Mouse (Mus musculus) frontal cortex, postnatal 25 days (tissue): ENCODE data around the gene Mtch1.
A peak's percentile ranks its signal among the peaks of the same experiment; 100 is the strongest.
"Not testable (repeated sequence)": the region's sequence is repeated elsewhere in the genome, so short reads cannot be mapped to it uniquely, and the experiment has no call there.

ENCODE experiments used
- DNase-seq, 2 experiments: peaks; one replicate each; pipeline ENCODE4 v3.0.0; 2022; ENCODE audit warnings: low spot score in 2 of 2

Gene Mtch1

DNA sequence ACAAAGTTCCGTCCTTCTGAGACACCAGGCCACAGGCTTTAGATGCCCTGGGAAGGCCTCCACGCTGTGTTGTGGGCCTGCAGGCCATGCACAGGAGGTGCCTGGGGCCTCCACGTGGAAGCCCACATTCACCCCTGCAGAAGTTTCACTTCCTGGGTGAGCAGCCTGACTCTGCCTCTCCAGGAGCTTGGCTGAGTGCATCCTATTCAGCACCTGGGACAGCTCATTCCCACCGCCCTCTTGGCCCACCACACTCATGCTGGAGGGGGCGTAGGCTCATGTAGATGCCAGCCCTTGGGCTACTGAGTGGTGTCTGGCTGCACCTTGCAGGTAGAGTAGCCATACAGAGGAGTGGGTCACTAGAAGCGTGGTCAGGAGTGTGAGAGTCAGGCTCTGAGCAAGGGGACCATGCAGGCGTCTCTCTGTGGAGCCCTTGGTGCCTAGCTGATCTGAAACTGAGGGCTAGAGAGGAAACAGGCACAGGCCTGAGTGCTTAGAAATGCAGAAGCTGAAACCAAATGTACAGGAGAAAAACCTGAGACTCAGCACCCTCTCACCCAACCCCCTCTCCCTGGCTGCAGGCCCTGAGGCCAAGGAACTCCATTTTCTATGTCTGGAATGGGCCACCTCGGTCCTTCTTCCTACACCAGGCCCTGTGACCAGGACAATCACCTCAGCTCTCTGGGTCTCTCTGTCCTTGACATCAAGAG, 14.4 kb upstream of the Mtch1 start:
- no peak for DNase-seq

DNA sequence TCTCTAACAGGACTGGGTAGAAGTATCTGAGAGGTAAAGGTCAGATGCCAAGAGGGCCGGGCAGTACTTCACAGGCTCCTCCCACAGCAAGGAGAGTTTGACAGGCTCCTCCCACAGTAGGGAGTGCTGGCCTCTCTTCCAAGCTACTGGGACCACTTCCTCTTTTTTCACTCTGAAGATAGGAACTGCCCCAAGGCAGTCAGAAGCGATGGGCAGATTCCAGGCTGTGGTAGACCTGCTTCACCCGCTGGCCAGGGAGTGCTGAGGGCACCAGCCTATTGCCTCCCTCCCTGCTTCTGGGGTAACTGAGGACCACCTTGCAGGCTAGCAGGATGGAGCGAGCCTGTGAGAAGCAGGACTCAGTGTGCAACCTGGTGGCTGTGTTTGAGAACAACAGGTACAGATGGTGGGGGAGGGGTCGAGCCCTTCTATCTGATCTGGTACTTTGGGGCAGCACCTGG, 13.1 kb upstream of the Mtch1 start, which contains the start of gene Fgd2:
Fgd2 (plus strand) TSS at position 154 of the 461 bp plus-strand sequence.
- DNase-seq = no peak

DNA sequence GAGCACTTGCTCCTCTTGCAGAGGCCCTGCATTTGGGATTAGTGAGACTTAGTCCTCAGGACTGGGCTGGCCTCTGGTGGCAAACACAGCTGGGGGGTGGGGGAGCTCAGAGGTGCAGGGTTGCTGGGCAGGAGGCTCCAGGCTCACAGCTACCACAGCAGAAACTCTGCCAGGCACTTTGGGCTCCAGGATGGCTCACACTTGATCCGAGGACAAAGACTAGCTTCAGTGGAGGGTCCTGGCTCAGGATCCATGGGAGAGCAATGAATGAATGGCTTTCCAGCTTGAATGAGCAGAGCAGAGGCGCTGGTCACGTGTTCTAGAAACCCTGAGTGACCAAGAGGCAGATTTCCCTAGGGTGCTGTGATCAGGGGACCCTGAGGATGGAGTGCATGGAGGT, 11.2 kb upstream of the Mtch1 start:
- no peak for DNase-seq

DNA sequence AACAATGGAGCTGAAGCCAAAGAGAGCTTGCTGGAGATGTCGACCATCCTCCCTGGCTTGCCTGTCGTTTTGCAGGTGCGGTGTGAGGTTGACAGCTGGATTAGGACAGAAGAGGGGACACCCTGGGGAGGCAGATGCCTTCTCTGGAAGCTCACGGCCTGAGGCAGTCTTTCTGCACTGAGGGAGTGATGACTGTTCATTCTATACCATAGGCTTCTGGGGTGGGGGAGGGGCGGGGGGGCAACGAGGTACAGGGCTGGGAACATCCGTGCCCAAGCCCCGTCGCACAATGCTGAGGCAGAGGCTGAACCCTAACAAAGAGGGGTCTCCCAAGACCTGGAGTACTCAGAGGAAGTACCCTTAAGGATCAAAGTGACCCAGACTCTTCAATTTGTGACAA, 9.1 kb upstream of the Mtch1 start:
- DNase-seq = no peak

DNA sequence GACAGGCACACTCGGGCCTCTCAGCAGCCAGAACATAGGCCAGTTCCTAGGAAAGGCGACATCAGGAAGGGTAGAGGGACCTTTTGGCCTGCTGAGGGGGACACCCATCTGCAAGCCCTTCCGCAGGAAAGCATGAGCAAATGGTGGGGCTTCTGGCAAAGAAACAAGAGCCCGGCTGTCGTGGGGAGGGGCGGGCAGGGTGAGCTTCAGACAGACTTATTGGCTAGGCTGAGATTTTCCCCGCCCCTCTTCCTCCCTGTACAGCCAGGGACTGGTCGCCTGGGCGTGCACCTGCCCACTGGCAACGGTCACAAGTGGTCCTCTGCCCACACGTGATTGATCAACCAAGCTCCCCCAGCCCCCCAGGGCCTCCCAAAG, 8.7 kb upstream of the Mtch1 start:
- DNase-seq = no peak

DNA sequence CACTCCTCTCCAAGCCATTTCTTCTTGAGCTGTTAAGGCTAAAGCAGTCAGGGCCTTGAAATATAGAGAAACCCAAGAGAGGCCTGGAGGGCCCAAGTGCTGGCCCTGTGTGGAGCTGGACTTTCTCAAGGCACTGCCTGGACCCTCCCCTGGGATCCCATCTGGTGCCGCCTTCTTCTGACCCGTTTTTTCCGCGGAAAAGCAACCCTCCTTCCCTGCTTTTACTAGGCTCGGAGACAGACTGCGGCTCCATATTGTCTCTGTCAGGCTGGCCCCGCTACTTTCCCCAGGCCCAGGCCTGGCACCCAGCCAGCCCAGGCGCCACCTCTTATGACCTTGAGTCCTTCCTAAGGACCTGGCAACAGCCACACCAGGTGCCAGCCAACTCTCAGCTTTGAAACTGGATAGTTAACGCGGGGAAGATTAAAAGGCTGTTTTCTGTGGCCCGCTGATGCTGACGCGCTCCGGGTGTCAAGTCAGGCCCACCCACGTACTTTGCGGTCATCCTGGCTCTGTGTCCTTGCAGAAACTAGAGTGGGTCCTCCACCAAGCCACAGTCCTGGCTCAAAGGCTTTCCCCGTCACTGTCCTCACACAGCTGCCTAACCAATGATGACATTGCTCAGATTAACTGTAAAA, 8.2 kb upstream of the Mtch1 start:
- peak in 1 of 2 experiments; percentile 34 for DNase-seq

DNA sequence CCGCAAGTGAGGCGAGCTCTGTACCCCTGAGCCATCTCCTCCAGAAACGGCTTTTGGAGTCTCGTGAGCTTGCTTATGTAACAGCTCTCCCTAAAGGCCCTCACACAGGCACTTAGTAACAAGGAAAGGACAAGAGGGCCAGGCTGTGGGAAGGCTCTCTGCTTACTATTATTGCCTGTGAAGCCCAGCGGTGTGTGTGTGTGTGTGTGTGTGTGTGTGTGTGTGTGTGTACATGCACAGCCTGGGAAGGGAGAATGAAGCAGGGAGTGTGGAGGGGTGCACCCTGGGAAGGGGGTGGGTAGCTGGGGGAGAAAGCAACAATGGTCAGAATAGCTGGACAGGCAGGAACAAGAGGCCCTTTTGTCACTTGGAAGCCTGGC, 7.7 kb upstream of the Mtch1 start:
- DNase-seq = no peak

DNA sequence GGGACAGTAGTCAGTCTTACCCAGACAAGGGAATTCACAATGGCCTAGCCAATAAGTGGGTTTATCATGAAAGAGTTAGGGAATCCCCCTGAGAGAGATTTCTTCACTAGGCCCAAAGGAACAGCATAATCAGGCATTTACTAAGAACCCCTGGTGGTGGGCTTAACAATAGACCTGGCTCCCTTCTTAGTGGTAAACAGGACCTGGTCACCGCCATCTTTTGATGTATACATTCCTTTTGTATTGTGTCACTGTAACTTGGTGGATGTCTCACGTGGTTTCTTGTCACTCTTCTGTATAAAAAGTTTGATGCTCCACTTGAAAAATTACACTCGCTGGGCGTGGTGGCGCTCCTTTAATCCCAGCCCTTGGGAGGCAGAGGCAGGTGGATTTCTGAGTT, 3.3 kb upstream of the Mtch1 start:
- not testable (repeated sequence) for DNase-seq

DNA sequence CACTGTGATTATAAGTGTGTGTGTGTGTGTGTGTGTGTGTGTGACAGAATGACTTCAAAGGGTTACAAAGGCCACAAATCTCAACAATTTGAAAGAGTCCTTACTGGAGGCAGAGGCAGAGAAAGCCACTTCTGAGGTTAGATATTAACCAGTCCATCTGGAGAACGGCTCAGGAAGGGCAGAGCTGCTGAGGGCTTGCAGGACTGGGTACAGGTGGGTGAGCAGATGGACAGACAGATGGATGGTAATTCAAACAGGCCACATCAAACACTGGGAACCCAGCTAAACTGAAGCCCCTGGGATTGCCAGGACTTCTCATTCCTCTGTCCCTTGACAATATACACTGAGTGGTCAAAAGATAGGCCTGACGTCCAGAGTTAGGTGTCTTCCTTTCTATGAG, 1.3 kb upstream of the Mtch1 start:
- DNase-seq = no peak

DNA sequence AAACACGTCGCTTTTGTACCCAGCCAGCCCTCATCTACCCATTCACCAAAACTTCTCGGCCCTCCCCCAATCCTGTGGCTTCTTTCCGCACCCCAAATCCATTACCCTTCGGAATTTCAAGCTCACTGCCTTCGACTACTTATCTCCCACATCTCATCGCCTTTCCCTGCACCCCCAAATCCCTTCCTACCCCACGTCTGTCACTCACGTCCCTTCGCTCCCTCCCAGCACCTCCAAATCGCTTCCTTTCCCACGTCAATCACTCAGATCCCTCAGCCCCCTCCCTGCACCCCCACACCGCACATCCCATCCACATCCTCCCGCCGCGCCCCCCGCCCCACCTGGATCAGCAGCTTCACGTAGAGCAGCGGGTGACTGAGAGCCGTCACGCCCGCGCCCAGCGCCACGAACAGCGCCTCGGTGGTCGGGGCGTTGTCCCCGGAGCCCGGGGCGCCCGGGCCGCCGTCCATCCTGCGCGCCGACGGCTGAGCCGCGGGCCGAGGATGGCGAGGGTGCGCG, 549 bp downstream of the Mtch1 start:
- no peak for DNase-seq

DNA sequence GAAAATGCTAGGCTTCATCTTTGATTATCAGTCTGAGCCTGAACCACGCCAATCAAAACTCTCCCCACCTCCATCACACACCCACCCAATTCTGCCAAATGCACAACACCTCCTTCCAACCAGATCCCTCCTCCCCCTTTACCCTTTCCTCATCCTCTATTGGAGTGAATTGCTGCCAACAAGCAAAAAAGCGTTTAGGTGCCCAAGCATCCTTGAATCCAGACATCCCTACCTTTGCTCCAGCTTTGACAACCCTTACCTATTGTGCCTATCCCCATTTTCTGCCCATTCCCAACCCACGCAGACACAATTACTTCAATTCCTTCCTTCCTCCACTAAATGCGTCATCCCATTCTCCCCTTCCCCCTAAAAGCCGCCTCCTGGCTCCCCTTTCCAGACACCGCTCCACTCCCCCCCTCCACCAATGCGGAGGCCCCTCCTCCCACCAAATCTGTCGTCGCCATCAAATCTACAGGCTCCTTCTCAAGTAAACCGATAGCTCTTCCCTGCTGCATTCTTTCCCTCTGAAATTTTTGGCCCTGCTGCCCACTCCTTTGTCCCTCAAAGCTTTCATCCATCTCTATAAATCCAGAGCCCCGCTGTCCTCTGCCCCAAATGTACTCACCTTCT, 1.1 kb downstream of the Mtch1 start:
- no peak for DNase-seq

DNA sequence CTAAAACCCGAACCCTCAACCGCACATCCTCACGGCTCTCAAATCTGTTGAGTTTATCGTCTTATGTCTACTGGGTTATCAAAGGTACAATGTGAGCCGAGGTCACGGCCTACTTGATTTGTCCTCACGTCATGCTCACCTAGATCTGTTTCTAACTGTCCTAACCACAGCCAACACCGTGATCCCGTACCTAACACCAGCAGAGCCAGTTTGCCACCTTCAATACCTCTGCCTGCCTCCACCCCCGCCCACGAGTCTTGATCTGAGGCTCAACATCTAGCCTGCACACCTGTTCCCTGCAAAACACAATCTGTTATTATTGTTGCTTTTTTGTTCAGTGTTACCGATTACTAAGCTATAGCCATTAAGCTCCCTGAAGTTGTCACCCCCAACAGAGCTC, 2.5 kb downstream of the Mtch1 start:
- no peak for DNase-seq

DNA sequence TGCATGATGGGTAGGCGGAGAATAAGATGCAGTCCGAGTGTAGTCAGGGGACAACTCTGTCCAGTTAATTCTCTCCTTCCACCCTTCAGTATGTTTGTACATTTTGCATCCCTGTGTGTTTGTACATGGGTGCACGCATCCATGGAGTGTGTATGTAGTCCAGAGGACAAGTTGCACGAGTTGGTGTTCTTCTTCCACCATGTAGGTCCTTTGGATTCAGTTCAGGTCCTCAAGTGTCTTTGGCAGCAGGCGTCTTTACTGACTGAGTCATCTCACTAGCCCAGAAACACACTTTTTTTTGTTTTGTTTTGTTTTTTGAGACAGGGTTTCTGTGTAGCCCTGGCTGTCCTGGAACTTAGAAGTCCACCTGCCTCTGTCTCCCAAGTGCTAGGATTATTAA, 4.5 kb downstream of the Mtch1 start:
- no peak for DNase-seq

DNA sequence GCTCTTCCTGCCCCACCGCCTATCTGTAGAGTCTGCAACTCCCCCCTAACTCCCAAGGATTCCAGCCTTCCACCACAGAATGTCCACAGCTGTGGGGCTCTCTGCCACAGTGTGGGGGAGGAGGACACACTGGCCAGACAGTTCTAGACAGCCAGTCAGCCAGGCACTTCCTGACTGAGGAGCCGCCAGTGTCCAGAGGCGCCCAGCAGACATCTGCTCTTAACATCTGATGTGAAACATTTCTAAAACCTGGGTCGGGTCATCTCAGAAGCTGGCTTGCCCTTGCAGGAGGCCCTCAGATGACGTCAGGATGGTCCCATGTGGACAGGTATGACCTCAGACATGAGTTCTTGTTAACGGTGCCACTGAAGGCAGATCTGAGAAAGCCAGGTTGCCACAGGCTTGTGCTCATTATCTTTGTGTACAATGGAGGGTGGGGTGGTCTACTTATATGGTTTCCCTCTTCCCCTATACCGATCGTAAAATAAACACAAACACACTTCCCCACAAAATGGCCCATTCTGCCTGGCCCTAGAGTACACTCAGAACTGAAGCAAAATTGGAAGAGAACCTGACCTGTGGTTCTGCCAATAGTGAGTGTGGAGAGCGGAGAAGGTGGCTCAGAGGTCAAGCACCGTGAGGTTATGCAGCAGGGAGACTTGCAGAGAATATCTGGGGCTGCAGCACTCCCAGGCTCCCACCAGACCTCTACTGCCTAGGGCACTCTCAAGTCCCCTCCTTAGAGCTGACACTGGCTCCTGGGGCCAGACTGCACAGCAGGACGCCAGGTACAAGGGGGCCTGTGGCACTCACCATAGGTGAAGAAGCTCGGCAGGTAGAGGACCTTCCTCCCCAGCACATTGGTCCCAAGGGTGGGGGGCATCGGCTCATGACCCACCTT, 5.5 kb downstream of the Mtch1 start:
- DNase-seq = no peak

DNA sequence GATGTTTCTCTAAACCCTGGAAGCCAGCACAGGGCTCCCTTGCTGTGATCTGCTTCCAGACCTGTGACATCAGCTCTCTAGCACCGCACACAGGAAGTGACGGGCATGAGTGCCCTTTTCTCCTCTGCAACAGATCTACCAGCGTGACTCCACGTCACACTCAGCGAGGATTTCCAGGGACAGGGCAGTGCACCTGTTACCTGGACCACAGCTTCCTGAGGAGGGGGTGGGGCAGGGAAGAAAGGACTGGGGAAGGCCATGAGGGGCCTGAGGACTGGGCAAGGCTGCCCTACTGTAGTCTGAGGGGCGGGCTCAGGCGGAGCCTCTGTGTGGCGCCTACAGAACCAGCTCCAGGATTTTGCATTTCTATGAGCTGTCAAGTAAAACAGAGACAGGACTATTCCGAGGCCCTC, 6.1 kb downstream of the Mtch1 start:
- DNase-seq = no peak

DNA sequence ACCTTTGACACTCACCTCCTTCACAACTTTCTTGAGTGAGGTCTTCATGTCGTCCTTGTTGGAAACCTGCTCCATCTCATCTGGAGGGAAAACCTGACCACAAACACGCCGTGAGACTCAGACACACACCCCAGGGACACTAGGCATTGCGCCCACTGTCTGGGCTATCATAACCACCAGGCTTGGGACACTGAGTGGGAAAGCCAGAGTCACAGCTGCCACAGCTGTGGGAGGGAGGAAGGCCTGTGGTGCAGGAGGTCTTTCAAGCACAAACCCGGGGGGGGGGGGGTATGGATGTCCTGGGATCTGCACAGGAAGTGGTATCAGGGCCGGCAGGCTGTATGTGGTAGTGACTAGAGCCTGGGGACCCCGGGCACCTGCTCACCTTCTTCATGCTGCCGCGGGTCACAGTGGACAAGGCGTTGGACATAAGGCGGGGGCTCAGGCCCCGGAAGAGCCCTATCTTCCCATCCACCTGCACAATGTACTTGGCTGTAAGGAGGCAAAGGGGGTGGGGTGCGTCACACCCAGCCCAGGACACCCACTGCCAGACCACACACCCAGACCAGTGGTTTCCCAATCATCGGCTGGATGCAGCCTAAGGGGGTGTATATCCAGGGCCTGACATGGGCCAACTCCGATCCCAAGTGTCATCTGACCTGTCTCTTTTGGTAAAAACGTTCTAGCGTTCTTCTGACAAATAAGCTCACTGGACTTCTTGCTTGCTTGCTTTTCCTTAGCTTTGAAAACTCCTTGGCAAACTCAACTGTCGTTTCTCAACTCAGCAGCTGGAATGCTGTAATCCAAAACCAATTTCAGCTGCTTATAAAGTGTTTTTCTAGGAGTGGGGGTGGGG, 7.1 kb downstream of the Mtch1 start:
- DNase-seq = no peak

DNA sequence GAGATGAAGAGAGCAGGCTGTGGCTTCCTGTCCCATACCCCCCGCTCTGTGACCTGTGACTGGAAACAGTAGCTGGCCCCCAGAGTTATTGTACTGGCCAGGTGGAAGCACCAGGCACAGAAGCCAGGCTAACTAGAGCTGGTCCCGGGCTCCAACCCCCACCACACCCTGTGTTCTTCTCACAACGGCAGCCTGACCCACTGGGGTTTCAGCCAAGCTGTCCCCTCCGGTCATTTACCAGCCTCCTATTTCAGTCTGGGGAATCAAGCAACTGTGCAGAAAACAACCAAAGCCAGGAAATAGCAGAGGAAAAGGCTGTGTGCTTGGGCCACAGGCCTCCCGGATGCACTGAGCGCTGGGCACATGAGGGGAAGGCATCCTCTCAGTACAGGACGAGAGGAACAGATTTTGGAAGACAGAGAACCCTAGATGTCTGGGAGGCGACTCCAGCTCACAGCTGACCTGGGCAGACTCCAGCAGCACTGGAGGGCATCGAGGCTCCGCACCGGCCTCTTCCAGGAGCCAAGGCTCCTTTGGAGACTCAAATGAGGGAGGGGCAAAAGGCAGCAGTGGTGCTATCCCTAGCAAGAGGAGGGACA, 8.5 kb downstream of the Mtch1 start:
- no peak for DNase-seq

DNA sequence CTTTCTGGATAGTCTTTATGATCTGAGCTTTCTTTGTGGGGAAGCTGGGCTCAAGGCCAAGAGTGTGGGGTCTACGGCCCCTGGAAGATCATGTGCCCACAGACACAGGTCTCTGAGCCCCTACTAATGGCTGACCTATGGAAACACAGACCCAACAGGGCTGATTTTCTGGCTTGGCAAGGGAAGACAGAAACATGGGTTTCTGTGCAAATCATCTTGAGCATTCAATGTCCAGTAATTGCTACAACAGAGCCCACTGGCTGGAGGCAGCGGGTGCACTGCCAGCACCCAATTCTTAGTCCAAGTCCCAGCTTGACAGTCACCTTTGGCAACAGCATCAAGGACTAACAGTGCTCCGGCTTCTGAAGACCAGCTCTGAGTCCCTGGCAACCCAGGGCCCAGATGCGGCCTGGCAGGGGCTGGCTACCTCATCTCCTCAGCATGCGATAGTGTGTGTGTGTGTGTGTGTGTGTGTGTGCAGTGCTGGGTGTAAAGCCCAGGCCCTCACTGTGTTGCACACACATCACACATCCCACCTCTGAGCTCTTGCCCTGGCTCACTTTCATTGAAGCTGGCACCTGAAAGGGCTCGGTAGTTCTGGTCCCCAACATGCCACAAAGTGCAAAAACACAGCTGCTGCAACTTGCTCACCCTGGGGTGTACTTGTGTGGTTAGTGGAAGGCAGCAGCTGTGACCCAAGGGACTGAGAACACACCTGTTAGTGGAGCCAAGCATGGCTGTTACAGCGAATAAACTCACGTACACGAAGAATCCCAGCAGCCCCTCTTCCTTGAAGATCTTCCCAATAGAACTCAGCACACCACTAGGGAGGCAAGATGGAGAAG, 9.5 kb downstream of the Mtch1 start:
- no peak for DNase-seq

DNA sequence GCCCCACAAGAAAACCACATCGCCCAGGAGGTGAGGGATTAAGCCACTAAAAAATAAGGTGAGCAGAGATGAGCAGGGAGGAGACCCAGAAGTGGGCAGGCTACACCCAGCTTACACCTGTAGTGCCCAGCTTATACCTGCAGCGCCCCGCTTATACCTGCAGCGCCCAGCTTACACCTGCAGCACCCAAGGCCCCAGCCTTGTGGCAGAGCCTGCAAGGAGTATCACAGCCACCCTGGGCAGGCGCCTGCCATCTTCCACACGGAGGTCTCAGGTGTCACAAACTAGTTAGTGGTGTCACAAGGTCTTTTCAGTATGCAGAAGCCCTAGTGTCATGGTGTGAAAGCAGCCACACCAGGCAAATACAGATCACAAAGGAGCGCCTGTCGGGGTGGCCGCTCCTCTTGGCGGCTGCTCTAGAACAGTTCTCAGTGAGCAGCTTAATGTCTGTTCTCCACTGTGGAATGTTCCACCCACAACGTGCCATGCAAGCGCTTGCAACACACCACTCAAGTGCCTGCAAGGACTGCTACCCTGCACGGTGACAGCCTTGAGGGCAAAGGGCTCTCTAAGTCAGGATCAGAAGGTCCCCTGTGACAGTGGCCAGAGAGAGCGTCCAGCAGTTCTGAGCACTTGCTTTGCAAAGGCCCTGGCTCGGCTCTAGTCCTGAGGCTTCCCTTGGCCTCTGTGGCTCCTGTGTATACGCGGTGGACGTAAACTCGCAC, 11.3 kb downstream of the Mtch1 start:
- DNase-seq = no peak
